Mouse (Mus musculus) lung, adult 10 weeks (tissue): ENCODE results near the gene Cort. TPM values are rescaled to one million over a fixed set of nuclear protein-coding genes. Genes with fewer than 3 reads are reported as not detected.

Experiments
- polyA plus RNA-seq: library from polyadenylated mRNA; stranded (reverse); fragments of 350-450 nt; fragmentation: Illumina TruSeq; extraction: RNeasy Lipid Tissue Mini Kit (QIAGEN cat#74804); gene quantifications from one replicate; pipeline ENCODE4 v1.2.3, GENCODE M21; 2014; ENCODE audit warnings: low read depth, low replicate concordance; ENCODE audit not compliant: insufficient read depth

Cort gene
- not detected for polyA plus RNA-seq

DNA sequence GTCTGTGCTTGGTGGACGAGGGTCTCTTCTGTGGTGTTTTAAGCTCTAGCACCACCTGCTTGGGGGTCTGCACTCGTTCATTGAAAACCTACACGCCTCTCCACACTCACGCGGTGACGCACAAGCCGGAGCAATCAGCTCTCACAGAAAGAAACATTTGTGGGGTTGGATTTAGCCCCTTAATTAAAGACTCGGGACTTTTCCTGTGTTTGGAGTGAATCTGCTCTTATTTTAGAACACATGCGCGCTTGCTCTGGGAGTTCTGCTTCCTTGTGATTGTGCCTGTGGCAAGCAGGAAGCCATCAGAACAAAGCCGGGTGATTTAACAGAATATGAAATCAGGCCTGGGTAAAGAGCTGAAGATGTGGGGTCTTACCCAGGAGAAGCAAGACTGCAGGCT, at the start of gene Cort:
Cort (minus strand) TSS at position 101 of the 400 bp plus-strand sequence.

DNA sequence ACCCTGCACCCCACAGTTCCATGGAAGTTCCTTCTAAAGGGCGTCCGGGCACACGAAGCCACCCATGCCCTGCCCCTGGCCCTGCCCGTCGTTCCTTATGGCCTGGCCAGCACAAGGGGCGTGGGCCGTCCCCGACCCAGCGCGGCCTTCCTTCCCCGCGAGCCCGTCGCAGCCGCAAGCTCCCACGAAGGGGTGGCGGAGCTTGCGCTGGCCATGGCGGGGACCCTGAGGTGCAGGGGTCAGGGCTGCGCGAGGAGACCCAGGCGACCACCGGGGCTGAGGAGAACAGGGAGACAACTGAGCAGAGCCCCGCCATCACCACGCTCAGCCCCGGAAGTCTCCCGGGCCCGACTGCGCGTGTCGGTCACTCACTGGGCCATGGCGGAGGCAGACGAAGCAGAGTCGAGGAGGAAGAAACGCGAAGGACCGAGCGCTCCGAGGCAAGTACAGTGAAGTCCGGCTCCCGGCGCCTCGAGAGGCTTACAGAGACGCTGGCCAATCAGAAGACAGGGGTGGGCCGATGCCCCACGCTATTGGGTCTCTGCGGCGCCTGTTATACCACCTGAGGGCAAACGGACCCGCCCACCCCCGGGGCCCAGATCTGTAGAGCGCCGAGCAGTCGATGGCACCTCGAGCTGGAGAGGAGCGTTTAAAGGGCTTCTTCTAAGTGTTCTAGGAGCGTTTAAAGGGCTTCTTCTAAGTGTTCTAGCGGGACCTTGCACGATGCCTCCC, 39.8 kb upstream of the Cort start, which contains the start of gene Pgd:
Pgd (minus strand) TSS at position 557 of the 732 bp plus-strand sequence.

DNA sequence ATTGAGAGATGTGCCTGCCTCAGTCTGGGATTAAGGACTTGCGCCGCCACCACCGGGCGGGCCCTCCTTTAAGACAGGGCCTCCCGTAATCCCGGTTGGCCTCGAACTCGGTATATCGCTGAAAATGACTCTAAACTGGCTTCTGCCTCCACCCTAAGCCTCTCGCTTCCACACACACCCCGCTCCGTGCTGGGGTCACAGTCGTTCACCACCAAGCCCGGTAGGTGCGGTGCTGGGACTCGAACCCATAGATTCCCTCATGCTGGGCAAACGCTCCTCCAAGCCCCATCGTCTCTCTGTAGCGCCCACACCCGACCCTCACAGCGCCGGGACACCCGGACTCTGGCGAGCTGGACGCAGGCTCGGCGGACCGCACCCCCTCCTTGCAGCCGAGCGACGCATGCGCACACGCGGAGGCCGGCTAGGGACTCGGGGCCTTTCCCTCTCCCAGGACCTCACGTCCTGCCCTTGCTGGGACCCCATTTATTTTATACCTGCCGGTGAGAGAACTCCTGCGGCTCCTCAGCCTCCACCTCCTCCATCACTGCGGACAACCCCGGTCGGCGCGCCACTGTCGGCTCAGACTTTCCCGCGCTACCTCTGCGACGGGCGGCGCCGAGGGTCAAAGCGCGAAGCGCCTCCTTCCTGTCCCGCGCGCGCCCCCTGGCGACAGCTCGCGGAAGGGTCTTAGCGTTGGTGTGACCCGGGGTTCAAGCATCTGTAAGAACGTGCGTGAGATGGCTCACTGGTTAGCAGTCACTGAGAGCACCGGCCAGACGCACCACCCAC, 10.6 kb upstream of the Cort start, which contains the start of gene Cenps:
Cenps (minus strand) TSS at position 648 of the 789 bp plus-strand sequence.

DNA sequence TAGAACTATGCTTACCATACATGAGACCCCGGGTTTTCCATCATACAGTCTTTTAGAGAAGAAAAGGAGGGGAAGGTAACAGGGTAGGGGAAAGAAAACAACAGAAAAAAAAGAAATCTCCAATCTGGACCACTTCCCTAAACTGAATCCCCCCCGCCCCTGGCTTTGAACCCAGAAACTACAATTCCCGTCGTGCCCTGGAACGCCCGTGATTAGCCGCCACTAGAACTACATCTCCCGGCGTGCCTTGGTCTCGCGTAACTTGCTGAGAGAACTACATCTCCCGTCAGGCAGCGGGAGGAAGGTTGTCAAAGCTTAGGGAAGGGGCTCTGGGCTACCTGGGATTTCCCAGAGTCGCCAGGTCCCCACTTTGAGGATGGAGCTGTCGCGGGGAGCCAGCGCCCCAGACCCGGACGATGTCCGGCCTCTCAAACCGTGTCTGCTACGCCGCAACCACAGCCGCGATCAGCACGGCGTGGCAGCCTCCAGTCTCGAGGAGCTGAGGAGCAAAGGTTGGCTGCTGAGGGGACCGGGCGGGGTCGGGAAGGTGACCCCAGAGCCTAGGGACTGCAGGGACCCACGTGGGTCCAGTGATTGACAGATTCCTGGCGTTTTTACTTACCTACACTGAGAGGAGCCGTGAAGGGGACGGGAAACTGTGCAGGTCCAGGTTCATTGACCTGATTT, 22.5 kb downstream of the Cort start, which contains the start of gene Dffa:
Dffa (plus strand) TSS at position 272 of the 687 bp plus-strand sequence.

DNA sequence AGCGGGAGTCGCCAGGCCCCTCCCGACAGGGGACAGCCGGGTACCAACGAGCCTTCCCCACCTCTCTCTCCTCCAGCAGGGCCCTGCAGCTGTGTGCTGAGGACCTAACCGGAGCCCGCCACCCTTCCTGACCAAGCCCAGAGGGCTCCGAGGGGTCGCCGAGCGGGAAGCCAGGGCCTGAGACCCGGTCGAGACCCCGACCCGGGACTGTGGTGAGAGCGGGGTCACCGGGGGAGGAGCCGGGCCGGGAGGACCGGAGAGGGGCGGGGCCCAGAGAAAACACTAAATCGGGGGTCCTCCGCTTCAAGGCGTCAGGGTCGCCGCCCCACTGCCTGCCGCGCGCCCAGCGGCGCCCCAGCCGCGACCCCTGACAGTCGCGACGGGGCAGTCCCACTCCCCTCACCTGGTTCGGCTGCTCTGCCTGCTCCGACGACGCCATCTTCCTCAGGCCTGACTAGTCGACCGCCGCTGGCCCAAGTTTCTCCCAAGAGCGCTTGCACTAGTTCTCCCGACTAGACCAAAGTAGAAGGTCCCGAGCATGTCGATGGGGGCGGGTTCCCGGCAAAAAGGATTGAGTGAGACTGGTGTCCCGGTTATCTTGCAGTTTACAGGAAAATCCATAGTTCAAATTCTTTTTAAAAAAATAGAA, 27.1 kb downstream of the Cort start, which contains the start of gene Pex14:
Pex14 (minus strand) TSS at position 508 of the 649 bp plus-strand sequence.

Other genes with a start within 250 kb of the Cort start
- gene Pex14, start 26.9 kb downstream of the Cort start, polyA plus RNA-seq, result 23.7 TPM
- gene Dffa, start 22.6 kb downstream of the Cort start, polyA plus RNA-seq, result 10.8 TPM
- 2.0 TPM for gene Cenps, start 10.9 kb upstream of the Cort start, polyA plus RNA-seq
- 76.2 TPM for gene Pgd, start 40.0 kb upstream of the Cort start, polyA plus RNA-seq
- 14.1 TPM for gene Kif1b, start 180.9 kb upstream of the Cort start, polyA plus RNA-seq